Mouse (Mus musculus) adrenal gland, adult 10 weeks (tissue): Measurements from ENCODE around the gene Olfr372. TPM values are rescaled to one million over a fixed set of nuclear protein-coding genes. Genes with fewer than 3 reads are reported as not detected.

Experiments used
- polyA plus RNA-seq: library from polyadenylated mRNA; stranded (reverse); fragments of 350-450 nt; fragmentation: Illumina TruSeq; extraction: RNeasy Lipid Tissue Mini Kit (QIAGEN cat#74804); gene quantifications from one replicate; pipeline ENCODE4 v1.2.3, GENCODE M21; 2014; ENCODE audit warnings: low read depth, low replicate concordance

Olfr372 gene
- polyA plus RNA-seq = not detected

GRCm38 (mm10) chr8:72040918-72041317 lies at the start of gene Olfr372:
Olfr372 (plus strand) TSS chr8:72041218.

GRCm38 (mm10) chr8:72009473-72009872 lies 31.5 kb upstream of the Olfr372 start, which contains the start of gene Cyp4f18:
Cyp4f18 (minus strand) TSS chr8:72009626.

GRCm38 (mm10) chr8:72082877-72083276 lies 41.9 kb downstream of the Olfr372 start, which contains the start of gene Olfr373:
Olfr373 (plus strand) TSS chr8:72083177.

GRCm38 (mm10) chr8:72106740-72107139 lies 65.7 kb downstream of the Olfr372 start, which contains the start of gene Olfr374:
Olfr374 (plus strand) TSS chr8:72107040.

Other genes with a start within 250 kb of the Olfr372 start
- 19.0 TPM for gene Zfp709, start 159.2 kb upstream of the Olfr372 start, polyA plus RNA-seq
- gene Zfp882, start 132.6 kb upstream of the Olfr372 start, polyA plus RNA-seq = 14.7 TPM
- gene Zfp617, start 132.6 kb upstream of the Olfr372 start, polyA plus RNA-seq = 130 TPM
- 54.8 TPM for gene Zfp961, start 90.2 kb upstream of the Olfr372 start, polyA plus RNA-seq
- gene Cyp4f18, start 31.6 kb upstream of the Olfr372 start, polyA plus RNA-seq = not detected
- gene Olfr373, start 42.0 kb downstream of the Olfr372 start, polyA plus RNA-seq = not detected
- not detected for gene Olfr374, start 65.8 kb downstream of the Olfr372 start, polyA plus RNA-seq
- gene Tpm4, start 93.8 kb downstream of the Olfr372 start, polyA plus RNA-seq = 455 TPM
- 50.4 TPM for gene Rab8a, start 120.0 kb downstream of the Olfr372 start, polyA plus RNA-seq
- not detected for gene Hsh2d, start 148.4 kb downstream of the Olfr372 start, polyA plus RNA-seq
- gene Cib3, start 171.6 kb downstream of the Olfr372 start, polyA plus RNA-seq = not detected
- not detected for gene Gm11034, start 172.4 kb downstream of the Olfr372 start, polyA plus RNA-seq
- 80.7 TPM for gene Fam32a, start 178.5 kb downstream of the Olfr372 start, polyA plus RNA-seq
- 13.4 TPM for gene Ap1m1, start 198.8 kb downstream of the Olfr372 start, polyA plus RNA-seq